Mouse (Mus musculus) liver, postnatal 0 days (tissue): ENCODE results near the gene Pnpla7.

Source experiments
- CTCF ChIP-seq: sonication (generic); IDR thresholded peaks from 2 replicates; pipeline ENCODE4 v1.5.1; 2016; ENCODE audit warnings: antibody characterized with exemption, low read depth
- EP300 ChIP-seq: IDR thresholded peaks from 2 replicates; pipeline ENCODE4 v1.6.1; 2016; ENCODE audit warnings: antibody characterized with exemption, low read depth, mild to moderate bottlenecking

- TF ChIP-seq CTCF, result no peak
- no peak for TF ChIP-seq EP300
Observed at GRCm38 (mm10) chr2:24926965-24927358, 48.9 kb upstream of the Pnpla7 start.
